Mouse (Mus musculus) lung, postnatal 0 days (tissue): Measurements from ENCODE around the gene Rint1. TPM values are rescaled to one million over a fixed set of nuclear protein-coding genes. Genes with fewer than 3 reads are reported as not detected.
A peak's percentile ranks its signal among the peaks of the same experiment; 100 is the strongest.

Source experiments
- ATAC-seq: fragments of 200-750 bp; cut with Nextera tagmentation; 2 replicates; pipeline ENCODE4 v1.8.0; 2017; ENCODE audit warnings: moderate library complexity
- DNase-seq: peaks from one replicate; pipeline ENCODE4 v3.0.0-alpha.2; 2016; ENCODE audit warnings: low spot score
- H3K27ac ChIP-seq: fragments of 300-500 bp; sonication (generic); 2 replicates; pipeline ENCODE4 v1.5.1; 2014; ENCODE audit warnings: antibody characterized with exemption, mild to moderate bottlenecking, low read length, mixed read lengths
- H3K27me3 ChIP-seq: fragments of 300-500 bp; sonication (generic); replicated peaks from 2 replicates; pipeline ENCODE4 v1.6.1; 2014; ENCODE audit warnings: low read length, mixed read lengths; ENCODE audit not compliant: insufficient read depth
- H3K36me3 ChIP-seq: fragments of 300-500 bp; sonication (generic); 2 replicates; pipeline ENCODE4 v1.6.1; 2014; ENCODE audit warnings: low read length, mixed read lengths; ENCODE audit not compliant: insufficient read depth
- H3K4me1 ChIP-seq: fragments of 300-500 bp; sonication (generic); 2 replicates; pipeline ENCODE4 v1.6.1; 2014; ENCODE audit warnings: antibody characterized with exemption, low read depth, low read length, mixed read lengths; ENCODE audit not compliant: insufficient read depth
- H3K4me2 ChIP-seq: fragments of 300-500 bp; sonication (generic); replicated peaks from 2 replicates; pipeline ENCODE4 v1.6.1; 2014; ENCODE audit warnings: low read depth, mild to moderate bottlenecking, low read length, moderate library complexity, mixed read lengths
- H3K4me3 ChIP-seq: fragments of 300-500 bp; sonication (generic); 2 replicates; pipeline ENCODE4 v1.5.1; 2014; ENCODE audit warnings: low read depth, low read length
- H3K9ac ChIP-seq: fragments of 300-500 bp; sonication (generic); replicated peaks from 2 replicates; pipeline ENCODE4 v1.6.1; 2014; ENCODE audit warnings: low read depth, mild to moderate bottlenecking
- H3K9me3 ChIP-seq: fragments of 300-500 bp; sonication (generic); 2 replicates; pipeline ENCODE4 v1.6.1; 2016; ENCODE audit warnings: low read length, mixed read lengths
- CTCF ChIP-seq: IDR thresholded peaks from 2 replicates; pipeline ENCODE4 v1.5.1; 2016; ENCODE audit warnings: antibody characterized with exemption, mild to moderate bottlenecking
- EP300 ChIP-seq: IDR thresholded peaks from 2 replicates; pipeline ENCODE4 v1.6.1; 2016; ENCODE audit warnings: antibody characterized with exemption, mild to moderate bottlenecking, control low read depth
- WGBS: fragments of 180-500 bp; shearing (Covaris S2); extraction: QIAGEN DNeasy Blood & Tissue Kit; methylation state at CpG from one replicate; pipeline ENCODE4 v1.1.7; 2014; 5-methylcytosine and 5-hydroxymethylcytosine counted together
- polyA plus RNA-seq: library from polyadenylated mRNA; unstranded; fragments of >200 nt; fragmentation: Nextera tagmentation; extraction: Ambion mirVana; gene quantifications from 2 replicates; pipeline ENCODE4 v1.2.1, GENCODE M21; 2015

Rint1 gene
- polyA plus RNA-seq, 1 experiment from 2014 or later: 19.7 TPM

DNA sequence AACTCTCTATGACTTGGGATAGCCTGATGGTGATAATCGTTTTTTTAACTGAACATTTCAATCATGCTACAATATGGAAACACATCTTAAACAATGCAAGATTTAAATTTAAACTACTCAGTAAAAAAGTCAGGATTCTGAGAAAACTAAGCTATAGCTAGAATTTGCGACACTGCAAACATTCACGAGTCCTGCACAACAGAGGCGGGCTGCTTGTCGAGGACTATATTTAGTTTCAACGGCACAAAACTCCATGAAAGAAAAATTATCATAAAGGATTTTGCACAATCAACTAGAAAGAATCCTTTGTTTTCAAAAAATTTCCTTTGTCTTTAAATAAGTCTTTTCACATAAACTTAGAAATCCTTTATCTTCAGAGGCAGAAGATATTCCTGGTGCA lies 25.0 kb upstream of the Rint1 start:
- Histone ChIP-seq H3K4me1 (no peaks in the 10 kb centered on the region), H3K9ac (no peak overlapping the region), H3K9me3 (no peaks in the 10 kb centered on the region), H3K4me2 (no peak overlapping the region), H3K36me3 (0 out of 2 replicates have a peak, but pooled peaks cover 4% of the 10 kb centered on the region), H3K4me3 (no peak overlapping the region), H3K27me3 (no peaks in the 10 kb centered on the region), H3K27ac (no peak overlapping the region)
- DNase-seq: no peak
- ATAC-seq: no peak
- TF ChIP-seq CTCF (no peak), EP300 (no peak)
- WGBS: 90% methylated on average over 6 of the region's 6 CpGs

DNA sequence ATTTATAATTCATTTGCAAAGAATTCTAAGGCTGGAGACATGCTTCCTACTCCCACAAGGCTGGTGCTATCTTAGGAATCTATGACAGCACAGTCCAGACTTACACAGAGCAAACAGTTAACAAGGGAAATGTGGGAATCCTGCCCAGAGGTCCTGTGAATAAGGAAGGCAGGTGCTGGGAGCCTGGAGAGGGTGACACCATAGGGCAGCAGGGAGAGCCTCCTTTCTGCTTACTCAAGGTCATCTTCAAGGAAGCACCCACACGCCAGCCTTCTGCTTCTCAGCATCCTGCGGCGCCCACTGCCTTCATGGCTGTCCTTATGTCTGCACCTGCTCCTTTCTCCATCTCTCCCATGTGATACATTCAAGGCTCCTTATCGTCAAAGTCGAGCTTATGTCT lies 23.0 kb upstream of the Rint1 start:
- Histone ChIP-seq H3K27ac (no peak overlapping the region), H3K4me2 (no peak overlapping the region), H3K36me3 (0 out of 2 replicates have a peak, but pooled peaks cover 4% of the 10 kb centered on the region), H3K4me1 (no peaks in the 10 kb centered on the region), H3K4me3 (no peak overlapping the region), H3K9ac (no peak overlapping the region), H3K9me3 (no peaks in the 10 kb centered on the region), H3K27me3 (no peaks in the 10 kb centered on the region)
- 99% methylated on average over 5 of the region's 5 CpGs for WGBS
- no peak for TF ChIP-seq EP300
- no peak for TF ChIP-seq CTCF
- ATAC-seq (no peak), DNase-seq (no peak)

DNA sequence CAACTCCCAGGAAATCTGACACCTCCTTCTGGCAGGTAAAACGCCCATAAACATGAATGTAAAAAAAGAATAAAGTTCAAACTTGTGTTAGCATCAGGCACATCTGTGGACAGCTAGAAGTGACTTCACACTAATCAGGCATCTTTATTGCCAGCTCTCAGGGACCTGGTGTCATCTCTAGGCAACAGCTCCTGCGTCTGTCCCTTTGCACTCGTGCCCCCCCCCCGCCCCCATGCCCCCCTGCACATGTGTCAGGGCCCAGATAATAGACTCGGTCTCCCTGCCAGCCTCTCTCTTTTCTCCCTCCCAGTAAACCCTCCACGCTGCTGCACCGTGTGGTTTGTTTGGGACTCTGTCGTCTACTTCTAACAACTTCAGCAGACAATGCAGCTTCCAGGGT lies 16.4 kb upstream of the Rint1 start:
- Histone ChIP-seq H3K4me3 (no peak overlapping the region), H3K9me3 (no peaks in the 10 kb centered on the region), H3K4me1 (no peaks in the 10 kb centered on the region), H3K4me2 (no peak overlapping the region), H3K9ac (no peak overlapping the region), H3K27ac (no peak overlapping the region), H3K27me3 (no peaks in the 10 kb centered on the region), H3K36me3 (0 out of 2 replicates have a peak, but pooled peaks cover 3% of the 10 kb centered on the region)
- no peak for TF ChIP-seq CTCF
- TF ChIP-seq EP300: no peak
- DNase-seq: no peak
- ATAC-seq: no peak
- 75% methylated on average over 8 of the region's 8 CpGs for WGBS

DNA sequence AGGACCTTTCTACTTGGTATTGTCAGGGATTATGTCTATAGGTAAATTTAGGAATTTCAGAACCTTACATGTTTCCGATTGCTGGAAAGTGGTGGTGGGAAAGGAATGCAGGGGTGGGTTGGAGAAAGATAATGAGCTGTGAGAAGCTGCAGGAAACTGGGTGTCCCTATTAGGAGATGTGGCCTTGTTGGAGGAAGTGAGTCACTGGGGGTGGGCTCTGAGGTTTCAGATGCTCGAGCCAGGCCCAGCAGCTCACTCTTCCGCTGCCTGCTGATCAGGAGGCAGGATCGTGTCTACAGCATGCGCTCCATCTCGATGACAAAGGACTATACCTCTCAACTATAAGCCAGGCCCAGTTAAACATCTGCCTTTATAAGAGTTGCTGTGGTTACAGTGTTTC lies 13.3 kb upstream of the Rint1 start:
- TF ChIP-seq EP300 (no peak), CTCF (no peak)
- 75% methylated on average over 6 of the region's 6 CpGs for WGBS

DNA sequence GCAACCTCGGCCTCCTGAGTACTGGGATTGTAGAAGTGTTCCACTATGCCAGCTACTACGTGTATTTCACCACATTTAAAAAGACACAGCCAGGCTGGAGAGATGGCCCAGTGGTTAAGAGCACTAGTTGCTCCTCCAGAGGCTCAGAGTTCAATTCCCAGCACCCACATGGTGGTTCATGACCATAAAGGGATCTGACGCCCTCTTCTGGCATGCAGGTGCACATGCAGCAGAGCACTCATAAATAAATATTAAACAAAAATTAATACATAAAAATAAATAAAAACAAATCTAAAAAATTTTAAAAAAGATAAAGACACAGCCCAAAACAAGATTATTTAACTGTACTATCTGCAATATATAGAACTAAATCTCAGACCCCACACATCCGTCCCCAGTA lies 7.0 kb upstream of the Rint1 start:
- Histone ChIP-seq H3K4me2 (no peak overlapping the region), H3K27me3 (no peaks in the 10 kb centered on the region), H3K36me3 (no peaks in the 10 kb centered on the region), H3K9me3 (no peaks in the 10 kb centered on the region), H3K4me1 (no peaks in the 10 kb centered on the region), H3K4me3 (no peak overlapping the region), H3K9ac (no peak overlapping the region), H3K27ac (no peak overlapping the region)
- TF ChIP-seq CTCF (0 out of 2 replicates have a peak, but pooled peaks have one; percentile 9), EP300 (no peak)
- ATAC-seq: no peak
- no peak for DNase-seq
- WGBS: 82% methylated on average over 4 of the region's 4 CpGs

More for the DNA sequence above, 13.3 kb upstream of the Rint1 start:
- H3K27ac ChIP-seq: no peak overlapping the region
- no peaks in the 10 kb centered on the region for H3K36me3 ChIP-seq
- ATAC-seq (no peak), DNase-seq (no peak)
- H3K4me2 ChIP-seq: no peak overlapping the region
- H3K4me1 ChIP-seq: no peaks in the 10 kb centered on the region
- no peaks in the 10 kb centered on the region for H3K27me3 ChIP-seq
- H3K9ac ChIP-seq: no peak overlapping the region
- no peak overlapping the region for H3K4me3 ChIP-seq
- H3K9me3 ChIP-seq: no peaks in the 10 kb centered on the region

DNA sequence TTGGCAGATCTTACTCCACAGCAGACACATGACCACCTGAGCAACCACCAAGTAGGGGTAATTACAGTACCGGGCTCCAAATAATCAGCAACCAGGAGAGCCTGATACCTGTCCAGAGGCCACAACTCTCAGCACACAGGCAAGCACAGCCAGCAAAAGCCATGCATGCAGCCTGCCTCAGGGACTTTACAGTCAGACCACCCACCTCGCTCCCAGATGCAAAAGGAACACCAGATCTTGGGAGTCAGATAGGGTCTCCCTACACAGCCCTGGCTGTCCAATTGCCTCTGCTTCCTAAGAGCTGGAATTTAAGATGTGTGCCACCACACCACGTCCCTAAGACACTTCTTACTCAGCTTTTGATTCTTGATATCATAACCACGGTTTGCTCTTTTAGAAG lies 6.3 kb upstream of the Rint1 start:
- Histone ChIP-seq H3K4me2 (no peak overlapping the region), H3K27me3 (no peaks in the 10 kb centered on the region), H3K27ac (no peak overlapping the region), H3K4me1 (no peaks in the 10 kb centered on the region), H3K36me3 (no peaks in the 10 kb centered on the region), H3K9ac (no peak overlapping the region), H3K4me3 (no peak overlapping the region), H3K9me3 (no peaks in the 10 kb centered on the region)
- DNase-seq (no peak), ATAC-seq (no peak)
- WGBS: 66% methylated on average over 4 of the region's 4 CpGs
- TF ChIP-seq CTCF (no peak), EP300 (no peak)
